Mouse (Mus musculus) central nervous system, embryonic 14 days (tissue): Measurements from ENCODE around the gene U2af1. TPM values are rescaled to one million over a fixed set of nuclear protein-coding genes. Genes with fewer than 3 reads are reported as not detected.

ENCODE experiments used
- polyA plus RNA-seq: library from polyadenylated mRNA; depleted of rRNA; stranded (reverse); fragments of >200 nt; gene quantifications from 2 replicates; pipeline ENCODE4 v1.2.3, GENCODE M21; 2012; rRNA removed

The U2af1 gene
- 291 and 292 TPM in 2 replicates for polyA plus RNA-seq

GRCm38 (mm10) chr17:31658468-31659185, at the start of gene U2af1:
U2af1 (minus strand) TSS chr17:31658892.

GRCm38 (mm10) chr17:31677507-31677906, 18.8 kb upstream of the U2af1 start, which contains the start of gene Cryaa:
Cryaa (plus strand) TSS chr17:31677807.

GRCm38 (mm10) chr17:31636942-31637811, 21.5 kb downstream of the U2af1 start, which contains the start of gene Cbs:
Cbs (minus strand) TSS chr17:31637238.

Other genes with a start within 250 kb of the U2af1 start
- gene Wdr4, start 138.9 kb downstream of the U2af1 start, polyA plus RNA-seq, result 43.9 and 46.3 TPM in 2 replicates
- gene Ndufv3, start 138.8 kb downstream of the U2af1 start, polyA plus RNA-seq, result 148 and 173 TPM in 2 replicates
- gene Pknox1, start 94.2 kb downstream of the U2af1 start, polyA plus RNA-seq, result 30.8 and 34.1 TPM in 2 replicates
- gene Cbs, start 21.7 kb downstream of the U2af1 start, polyA plus RNA-seq, result 6.3 and 7.1 TPM in 2 replicates
- gene Cryaa, start 18.9 kb upstream of the U2af1 start, polyA plus RNA-seq, result not detected in 2 replicates
- gene Sik1, start 196.9 kb upstream of the U2af1 start, polyA plus RNA-seq, result 17.1 and 17.2 TPM in 2 replicates